Mouse (Mus musculus): Measurements from ENCODE around the gene Serpina7. TPM values are rescaled to one million over a fixed set of nuclear protein-coding genes. Genes with fewer than 3 reads are reported as not detected.

The Serpina7 gene
- total and polyA plus RNA-seq, 3 experiments, result 0.16 TPM; not detected in 2

DNA sequence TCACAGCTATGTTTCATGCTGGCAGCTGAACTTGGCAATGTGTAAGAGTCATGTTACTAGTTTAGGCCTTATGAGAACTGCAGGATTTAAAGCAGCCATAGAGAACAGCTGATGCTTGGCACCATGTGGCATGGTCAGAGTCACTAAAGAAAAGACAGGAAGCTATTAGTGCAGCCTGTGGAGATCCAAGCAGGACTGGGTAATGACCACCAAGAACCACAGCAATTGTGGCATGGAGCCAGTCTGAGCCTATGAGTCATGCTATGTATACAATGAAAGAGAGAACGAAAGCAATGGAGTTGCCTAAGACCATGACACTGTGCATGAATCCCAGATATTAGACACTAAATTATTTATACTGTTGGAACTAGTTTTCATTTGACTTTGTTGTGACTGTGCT, 33.1 kb downstream of the Serpina7 start:
- ATAC-seq (ENCODE audit: extremely low read depth, insufficient number of reproducible peaks, low FRiP score, poor library complexity, severe bottlenecking) (no peak; the same call in 1 of the 2 replicates), DNase-seq (ENCODE audit: low spot score) (no peak)
- Histone ChIP-seq H3K27me3 (ENCODE audit: insufficient read depth, low read length) (no peaks in the 10 kb centered on the region), H3K36me3 (replicated peaks) (no peaks in the 10 kb centered on the region), H3K4me3 (ENCODE audit: low read depth, low read length) (no peak overlapping the region), H3K9me3 (replicated peaks) (no peaks in the 10 kb centered on the region), H3K4me1 (ENCODE audit: insufficient read depth, low read depth, low read length) (no peaks in the 10 kb centered on the region)
- no peak for TF ChIP-seq POLR2AphosphoS5 (IDR thresholded peaks at IDR 0.05; ENCODE audit: insufficient replicate concordance, low read depth, low read length)

DNA sequence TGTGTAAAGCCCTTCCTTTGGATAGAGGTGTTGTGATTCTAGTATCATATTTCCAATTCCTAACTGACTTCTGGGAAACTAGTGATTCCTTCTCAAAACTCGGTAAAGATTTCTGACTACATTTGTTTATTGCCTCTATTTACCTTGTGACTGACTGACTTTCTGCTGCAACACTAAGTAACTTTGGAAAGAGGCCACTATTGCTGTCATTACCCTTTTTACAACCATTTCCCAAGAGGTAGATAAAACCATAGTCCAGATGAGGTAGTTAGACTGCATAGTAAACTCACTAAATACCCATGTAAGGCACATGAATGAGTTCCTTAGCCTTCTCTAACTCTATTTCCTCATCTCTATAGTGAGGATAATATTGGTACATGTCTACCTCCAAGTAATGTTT, 43.9 kb downstream of the Serpina7 start:
- ATAC-seq (ENCODE audit: extremely low read depth, insufficient number of reproducible peaks, low FRiP score, poor library complexity, severe bottlenecking) (no peak), DNase-seq (ENCODE audit: low spot score) (no peak)
- Histone ChIP-seq H3K4me3 (ENCODE audit: low read depth, low read length) (no peak overlapping the region), H3K4me1 (ENCODE audit: insufficient read depth, low read depth, low read length) (no peaks in the 10 kb centered on the region), H3K27me3 (ENCODE audit: insufficient read depth, low read length) (no peaks in the 10 kb centered on the region), H3K36me3 (replicated peaks) (no peaks in the 10 kb centered on the region), H3K9me3 (replicated peaks) (no peaks in the 10 kb centered on the region)
- TF ChIP-seq POLR2AphosphoS5 (IDR thresholded peaks at IDR 0.05; ENCODE audit: insufficient replicate concordance, low read depth, low read length) (no peak), GATA1 (IDR thresholded peaks at IDR 0.05; ENCODE audit: borderline replicate concordance, low read length) (no peak), GATA2 (IDR thresholded peaks at IDR 0.05; ENCODE audit: borderline replicate concordance, low read depth, low read length) (no peak)

DNA sequence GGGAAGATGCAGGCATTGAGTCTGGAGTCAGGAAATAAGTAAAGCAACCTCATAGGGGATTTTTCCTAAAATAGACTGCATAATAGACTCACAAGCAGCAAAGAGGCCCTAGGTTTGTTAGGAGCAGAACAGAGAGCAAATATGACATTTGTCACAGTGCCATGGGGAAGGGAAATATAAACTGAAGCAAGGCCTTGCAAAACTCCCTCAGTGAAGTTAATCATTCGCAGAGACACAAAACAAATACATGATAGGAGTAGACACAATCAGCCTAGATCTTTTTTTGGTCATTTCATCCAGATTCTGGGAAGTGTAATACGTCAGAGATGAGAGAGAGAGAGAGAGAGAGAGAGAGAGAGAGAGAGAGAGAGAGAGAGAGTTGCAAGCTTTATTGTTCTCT, 45.7 kb downstream of the Serpina7 start:
- TF ChIP-seq GATA1 (IDR thresholded peaks at IDR 0.05; ENCODE audit: borderline replicate concordance, low read length), result no peak
- no peak for TF ChIP-seq TAL1 (conservative IDR thresholded peaks at IDR 0.05; ENCODE audit: low read depth, low read length)
- no peak for TF ChIP-seq GATA2 (IDR thresholded peaks at IDR 0.05; ENCODE audit: borderline replicate concordance, low read depth, low read length)
- TF ChIP-seq POLR2AphosphoS5 (IDR thresholded peaks at IDR 0.05; ENCODE audit: insufficient replicate concordance, low read depth, low read length), result no peak
- no peak for TF ChIP-seq CTCF (IDR thresholded peaks at IDR 0.05; ENCODE audit: low read depth, low read length)
- H3K4me1 ChIP-seq (ENCODE audit: insufficient read depth, low read depth, low read length), result no peaks in the 10 kb centered on the region
- H3K27me3 ChIP-seq (ENCODE audit: insufficient read depth, low read length), result no peaks in the 10 kb centered on the region
- H3K4me3 ChIP-seq (ENCODE audit: low read depth, low read length), result no peak overlapping the region
- H3K9me3 ChIP-seq (replicated peaks), result no peaks in the 10 kb centered on the region
- ATAC-seq (ENCODE audit: extremely low read depth, insufficient number of reproducible peaks, low FRiP score, poor library complexity, severe bottlenecking) (no peak), DNase-seq (ENCODE audit: low spot score) (no peak)
- H3K36me3 ChIP-seq (replicated peaks), result no peaks in the 10 kb centered on the region

DNA sequence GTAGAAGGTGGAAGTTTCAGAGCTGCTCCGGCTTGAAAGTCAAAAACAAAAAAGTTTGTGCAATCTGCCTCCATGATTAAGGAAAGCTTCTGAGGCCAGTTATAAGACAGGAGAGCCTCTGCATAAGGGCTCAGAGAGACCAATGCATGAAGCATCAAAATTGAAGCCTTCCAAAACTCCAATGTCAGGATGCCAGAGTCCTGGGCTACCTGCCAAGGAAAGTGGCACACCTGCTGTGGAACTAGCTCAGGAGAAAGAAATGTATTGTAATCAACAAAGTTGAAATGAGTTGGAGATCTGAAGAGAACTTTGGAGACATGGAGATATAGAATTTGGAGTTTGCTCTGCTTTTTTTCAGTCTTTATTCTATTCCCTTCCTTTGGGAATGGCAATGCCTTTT, 47.4 kb downstream of the Serpina7 start:
- no peaks in the 10 kb centered on the region for H3K27me3 ChIP-seq (ENCODE audit: insufficient read depth, low read length)
- DNase-seq (ENCODE audit: low spot score) (no peak), ATAC-seq (ENCODE audit: extremely low read depth, insufficient number of reproducible peaks, low FRiP score, poor library complexity, severe bottlenecking) (no peak)
- H3K9me3 ChIP-seq (replicated peaks), result no peaks in the 10 kb centered on the region
- no peaks in the 10 kb centered on the region for H3K4me1 ChIP-seq (ENCODE audit: insufficient read depth, low read depth, low read length)
- no peak for TF ChIP-seq CTCF (IDR thresholded peaks at IDR 0.05; ENCODE audit: low read depth, low read length)
- TF ChIP-seq GATA2 (IDR thresholded peaks at IDR 0.05; ENCODE audit: borderline replicate concordance, low read depth, low read length), result no peak
- TF ChIP-seq GATA1 (IDR thresholded peaks at IDR 0.05; ENCODE audit: borderline replicate concordance, low read length), result no peak
- no peak for TF ChIP-seq TAL1 (conservative IDR thresholded peaks at IDR 0.05; ENCODE audit: low read depth, low read length)
- no peak for TF ChIP-seq POLR2AphosphoS5 (IDR thresholded peaks at IDR 0.05; ENCODE audit: insufficient replicate concordance, low read depth, low read length)
- H3K36me3 ChIP-seq (replicated peaks), result no peaks in the 10 kb centered on the region
- H3K4me3 ChIP-seq (ENCODE audit: low read depth, low read length), result no peak overlapping the region

Other genes with a start within 250 kb of the Serpina7 start
- gene Nrk, start 170.8 kb downstream of the Serpina7 start, total RNA-seq (2014; fragmentation: Nextera tagmentation), result not detected in 2 replicates
- 0.33 TPM in 1 of 2 replicates, not detected in the other for gene Nrk, start 170.8 kb downstream of the Serpina7 start, total RNA-seq (2017)
- gene Nrk, start 170.8 kb downstream of the Serpina7 start, polyA plus RNA-seq (2012), result not detected in 2 replicates
- gene 4930513O06Rik, start 1.0 kb upstream of the Serpina7 start, total RNA-seq (2014; fragmentation: Nextera tagmentation), result not detected in 2 replicates
- gene 4930513O06Rik, start 1.0 kb upstream of the Serpina7 start, total RNA-seq (2017), result not detected in 2 replicates
- not detected in 2 replicates for gene 4930513O06Rik, start 1.0 kb upstream of the Serpina7 start, polyA plus RNA-seq (2012)
- not detected in 2 replicates for gene 4933428M09Rik, start 94.0 kb upstream of the Serpina7 start, total RNA-seq (2014; fragmentation: Nextera tagmentation)
- gene 4933428M09Rik, start 94.0 kb upstream of the Serpina7 start, total RNA-seq (2017), result 0.27 TPM in 1 of 2 replicates, not detected in the other
- gene 4933428M09Rik, start 94.0 kb upstream of the Serpina7 start, polyA plus RNA-seq (2012), result not detected in 2 replicates
- not detected in 2 replicates for gene Mum1l1, start 124.8 kb upstream of the Serpina7 start, total RNA-seq (2014; fragmentation: Nextera tagmentation)
- not detected in 2 replicates for gene Mum1l1, start 124.8 kb upstream of the Serpina7 start, total RNA-seq (2017)
- not detected in 2 replicates for gene Mum1l1, start 124.8 kb upstream of the Serpina7 start, polyA plus RNA-seq (2012)
- not detected in 2 replicates for gene Trap1a, start 248.4 kb upstream of the Serpina7 start, total RNA-seq (2014; fragmentation: Nextera tagmentation)
- gene Trap1a, start 248.4 kb upstream of the Serpina7 start, total RNA-seq (2017), result not detected in 2 replicates
- gene Trap1a, start 248.4 kb upstream of the Serpina7 start, polyA plus RNA-seq (2012), result not detected in 2 replicates

Measured in G1E (cell line).